Mouse (Mus musculus) intestine, postnatal 0 days (tissue): ENCODE data around the gene Tiam1. TPM values are rescaled to one million over a fixed set of nuclear protein-coding genes. Genes with fewer than 3 reads are reported as not detected.

Experiments
- ATAC-seq: fragments of 200-750 bp; cut with Nextera tagmentation; 2 replicates; pipeline ENCODE4 v1.8.0; 2017; ENCODE audit warnings: mild to moderate bottlenecking, moderate TSS enrichment, moderate library complexity
- H3K27ac ChIP-seq: fragments of 300-500 bp; sonication (generic); 2 replicates; pipeline ENCODE4 v1.5.1; 2014; ENCODE audit warnings: mild to moderate bottlenecking, low read depth, low read length, moderate library complexity
- H3K27me3 ChIP-seq: fragments of 300-500 bp; sonication (generic); replicated peaks from 2 replicates; pipeline ENCODE4 v1.6.1; 2014; ENCODE audit warnings: low read length, mixed read lengths; ENCODE audit not compliant: control insufficient read depth, insufficient read depth
- H3K36me3 ChIP-seq: fragments of 300-500 bp; sonication (generic); 2 replicates; pipeline ENCODE4 v1.6.1; 2014; ENCODE audit warnings: mild to moderate bottlenecking, moderate library complexity; ENCODE audit not compliant: control insufficient read depth, insufficient read depth
- H3K4me1 ChIP-seq: fragments of 300-500 bp; sonication (generic); replicated peaks from 2 replicates; pipeline ENCODE4 v1.6.1; 2014; ENCODE audit warnings: antibody characterized with exemption, low read length, mixed read lengths; ENCODE audit not compliant: control insufficient read depth, insufficient read depth
- H3K4me2 ChIP-seq: fragments of 300-500 bp; sonication (generic); replicated peaks from 2 replicates; pipeline ENCODE4 v1.6.1; 2014; ENCODE audit warnings: low read depth, mild to moderate bottlenecking, moderate library complexity
- H3K4me3 ChIP-seq: fragments of 300-500 bp; sonication (generic); 2 replicates; pipeline ENCODE4 v1.5.1; 2014; ENCODE audit warnings: low read depth, low read length
- H3K9ac ChIP-seq: fragments of 300-500 bp; sonication (generic); 2 replicates; pipeline ENCODE4 v1.6.1; 2014; ENCODE audit warnings: mild to moderate bottlenecking, low read depth, low read length
- H3K9me3 ChIP-seq: fragments of 300-500 bp; sonication (generic); 2 replicates; pipeline ENCODE4 v1.6.1; 2016; ENCODE audit warnings: mixed run types; ENCODE audit not compliant: control insufficient read depth
- CTCF ChIP-seq: sonication (generic); IDR thresholded peaks from 2 replicates; pipeline ENCODE4 v1.5.1; 2016; ENCODE audit warnings: low read depth, mild to moderate bottlenecking, control low read depth, antibody characterized with exemption, moderate library complexity
- WGBS: fragments of 180-500 bp; shearing (Covaris S2); extraction: QIAGEN DNeasy Blood & Tissue Kit; methylation state at CpG from one replicate; pipeline ENCODE4 v1.1.7; 2014; 5-methylcytosine and 5-hydroxymethylcytosine counted together
- polyA plus RNA-seq: library from polyadenylated mRNA; unstranded; fragments of >200 nt; fragmentation: Nextera tagmentation; extraction: Ambion mirVana; gene quantifications from 2 replicates; pipeline ENCODE4 v1.2.1, GENCODE M21; 2015

Tiam1 gene
- polyA plus RNA-seq, 1 experiment from 2014 or later = 3.3 TPM

- H3K27me3 ChIP-seq = no peaks in the 10 kb centered on the region
- no peaks in the 10 kb centered on the region for H3K4me1 ChIP-seq
- H3K4me2 ChIP-seq = no peak overlapping the region
- H3K4me3 ChIP-seq = no peak overlapping the region
- H3K36me3 ChIP-seq = no peaks in the 10 kb centered on the region
- WGBS = 67% methylated on average over 9 of the region's 9 CpGs
- H3K9me3 ChIP-seq = no peaks in the 10 kb centered on the region
- no peak for TF ChIP-seq CTCF
- ATAC-seq = no peak
- no peak overlapping the region for H3K9ac ChIP-seq
- H3K27ac ChIP-seq = no peak overlapping the region
Measured at GRCm38 (mm10) chr16:90093015-90093414, 50.6 kb downstream of the Tiam1 start.

- no peak for TF ChIP-seq CTCF
- H3K36me3 ChIP-seq = no peaks in the 10 kb centered on the region
- no peaks in the 10 kb centered on the region for H3K27me3 ChIP-seq
- no peak overlapping the region for H3K4me3 ChIP-seq
- no peaks in the 10 kb centered on the region for H3K9me3 ChIP-seq
- WGBS = 89% methylated on average over 1 of the region's 1 CpGs
- no peak overlapping the region for H3K27ac ChIP-seq
- no peaks in the 10 kb centered on the region for H3K4me1 ChIP-seq
- H3K4me2 ChIP-seq = no peak overlapping the region
- no peak for ATAC-seq
- H3K9ac ChIP-seq = no peak overlapping the region
Measured at GRCm38 (mm10) chr16:90091906-90092305, 51.7 kb downstream of the Tiam1 start.

- Histone ChIP-seq H3K9ac (no peak overlapping the region), H3K4me3 (no peak overlapping the region), H3K4me1 (no peaks in the 10 kb centered on the region), H3K27ac (no peak overlapping the region), H3K27me3 (no peaks in the 10 kb centered on the region), H3K9me3 (no peaks in the 10 kb centered on the region), H3K36me3 (no peaks in the 10 kb centered on the region), H3K4me2 (no peak overlapping the region)
- no peak for TF ChIP-seq CTCF
- WGBS = 32% methylated on average over 11 of the region's 11 CpGs
- ATAC-seq = peak; percentile 66
Measured at GRCm38 (mm10) chr16:90091112-90091720, 52.4 kb downstream of the Tiam1 start.

DNA sequence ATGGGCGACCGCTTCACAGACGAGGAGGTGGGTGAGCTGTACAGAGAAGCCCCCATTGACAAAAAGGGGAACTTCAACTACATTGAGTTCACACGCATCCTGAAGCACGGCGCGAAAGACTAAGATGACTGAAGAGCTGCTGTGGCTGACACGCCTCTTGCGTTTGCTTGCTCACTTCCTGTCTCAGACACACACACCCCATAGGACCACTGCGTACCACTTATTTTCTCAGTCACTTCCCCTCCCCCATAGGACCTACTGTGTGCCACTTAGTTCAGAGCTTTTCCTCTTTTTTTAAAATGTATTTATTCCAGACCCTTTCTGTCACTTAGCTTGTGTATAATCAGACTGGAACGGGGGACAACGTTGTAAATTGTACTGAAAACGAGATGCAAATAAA, 53.2 kb downstream of the Tiam1 start:
- H3K4me3 ChIP-seq = no peak overlapping the region
- ATAC-seq = no peak
- H3K27me3 ChIP-seq = no peaks in the 10 kb centered on the region
- no peak for TF ChIP-seq CTCF
- no peak overlapping the region for H3K9ac ChIP-seq
- no peak overlapping the region for H3K27ac ChIP-seq
- H3K4me1 ChIP-seq = no peaks in the 10 kb centered on the region
- WGBS = 91% methylated on average over 13 of the region's 13 CpGs
- H3K9me3 ChIP-seq = no peaks in the 10 kb centered on the region
- H3K4me2 ChIP-seq = no peak overlapping the region
- H3K36me3 ChIP-seq = no peaks in the 10 kb centered on the region

- Histone ChIP-seq H3K9ac (no peak overlapping the region), H3K4me3 (no peak overlapping the region), H3K27me3 (no peaks in the 10 kb centered on the region), H3K9me3 (no peaks in the 10 kb centered on the region), H3K4me2 (no peak overlapping the region), H3K4me1 (no peaks in the 10 kb centered on the region), H3K36me3 (no peaks in the 10 kb centered on the region), H3K27ac (no peak overlapping the region)
- TF ChIP-seq CTCF = no peak
- 89% methylated on average over 5 of the region's 5 CpGs for WGBS
- ATAC-seq = no peak
Measured at GRCm38 (mm10) chr16:90087256-90087655, 56.3 kb downstream of the Tiam1 start.

DNA sequence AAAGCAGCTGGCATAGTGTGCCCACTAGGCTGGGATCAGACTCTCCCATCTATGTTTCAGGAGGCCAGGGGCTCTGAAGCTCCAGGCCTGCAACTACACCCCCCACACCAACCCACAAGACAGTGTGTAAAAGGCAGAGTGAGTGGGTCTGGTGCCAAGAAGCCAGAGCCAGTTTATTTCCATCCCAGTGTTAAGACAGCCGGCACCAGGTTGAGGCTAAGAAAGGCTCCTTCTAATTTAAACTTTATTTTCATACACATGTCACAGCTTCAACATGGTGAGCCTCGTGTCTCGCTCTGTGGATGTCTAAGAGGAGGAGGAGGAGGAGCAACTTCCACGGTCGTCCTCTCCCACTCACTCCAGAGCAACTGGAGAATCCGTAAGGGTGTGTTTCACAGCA, 57.5 kb downstream of the Tiam1 start:
- no peak for TF ChIP-seq CTCF
- no peak overlapping the region for H3K9ac ChIP-seq
- no peaks in the 10 kb centered on the region for H3K9me3 ChIP-seq
- H3K27ac ChIP-seq = no peak overlapping the region
- H3K27me3 ChIP-seq = no peaks in the 10 kb centered on the region
- no peak for ATAC-seq
- no peak overlapping the region for H3K4me3 ChIP-seq
- H3K4me2 ChIP-seq = no peak overlapping the region
- no peaks in the 10 kb centered on the region for H3K4me1 ChIP-seq
- H3K36me3 ChIP-seq = no peaks in the 10 kb centered on the region
- WGBS = 72% methylated on average over 6 of the region's 6 CpGs

DNA sequence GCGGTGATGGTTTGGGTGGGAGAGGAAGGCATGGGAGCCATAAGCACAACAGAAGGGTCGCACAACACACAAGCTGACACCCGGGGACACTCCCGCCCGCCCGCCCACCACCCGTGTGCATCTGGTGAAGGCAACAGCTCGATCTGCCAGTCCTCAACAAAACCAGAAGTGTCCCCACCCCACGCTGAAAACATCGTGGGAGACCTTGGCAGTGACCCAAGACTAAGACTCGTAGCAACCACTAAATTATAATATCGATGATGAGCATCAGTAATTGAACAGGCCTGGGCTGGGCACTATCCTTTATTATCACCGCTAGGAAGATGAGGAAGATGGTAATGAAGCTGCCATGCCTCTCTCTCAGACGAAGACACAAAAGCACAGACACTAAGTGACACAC, 58.0 kb downstream of the Tiam1 start:
- Histone ChIP-seq H3K4me3 (no peak overlapping the region), H3K4me2 (no peak overlapping the region), H3K27me3 (no peaks in the 10 kb centered on the region), H3K9me3 (no peaks in the 10 kb centered on the region), H3K4me1 (no peaks in the 10 kb centered on the region), H3K9ac (no peak overlapping the region), H3K36me3 (no peaks in the 10 kb centered on the region), H3K27ac (no peak overlapping the region)
- TF ChIP-seq CTCF = no peak
- 72% methylated on average over 14 of the region's 14 CpGs for WGBS
- no peak for ATAC-seq
